Mouse (Mus musculus): ENCODE data around the gene Tns4.

GRCm38 (mm10) chr11:99081566-99081965 lies 7.5 kb downstream of the Tns4 start:
- TF ChIP-seq POLR2A (IDR thresholded peaks at IDR 0.05; ENCODE audit: control insufficient read depth in 1 of 2, insufficient read depth in 1 of 2, low read depth in 1 of 2, low read length in 2 of 2, poor library complexity in 1 of 2) (no peak), CTCF (IDR thresholded peaks at IDR 0.05 in 2 of 3, conservative IDR thresholded peaks at IDR 0.05 in 1 of 3; ENCODE audit: control insufficient read depth in 1 of 3, insufficient read depth in 1 of 3, low read depth in 2 of 3, low read length in 3 of 3, poor library complexity in 1 of 3, severe bottlenecking in 1 of 3) (no peak)
